Mouse (Mus musculus): ENCODE measurements at regions not wholly inside any gene's neighbourhood (a gene's known extent, or its start where the extent isn't known, plus 50 kb on each side); places are given as distances from the start of the nearest gene placed in this dataset.

- no peak for TF ChIP-seq POLR2A (IDR thresholded peaks at IDR 0.05; ENCODE audit: low read depth, low read length)
- TF ChIP-seq CTCF (conservative IDR thresholded peaks at IDR 0.05; ENCODE audit: insufficient read depth, insufficient read length, low read depth, low read length) = no peak
Measured at GRCm38 (mm10) chr17:45828284-45828824, 94.7 kb upstream of the 1600014C23Rik start.

Data from kidney, adult 2 months (tissue).